Mouse (Mus musculus) heart, adult 2 months (tissue): ENCODE data around the gene Tab3. TPM values are rescaled to one million over a fixed set of nuclear protein-coding genes. Genes with fewer than 3 reads are reported as not detected.

Experiments
- DNase-seq, 2 experiments: peaks; one replicate each; pipeline ENCODE4 v3.0.0; 2021
- H3K27ac ChIP-seq: fragments of 200-600 bp; 2 replicates; pipeline ENCODE4 v1.8.1; 2022
- H3K27me3 ChIP-seq: fragments of 200-500 bp; 2 replicates; pipeline ENCODE4 v1.6.1; 2012; ENCODE audit warnings: mild to moderate bottlenecking, low read length, inconsistent platforms, mixed read lengths; ENCODE audit not compliant: control insufficient read depth, insufficient read depth
- H3K36me3 ChIP-seq: fragments of 200-500 bp; 2 replicates; pipeline ENCODE4 v1.6.1; 2012; ENCODE audit warnings: low read length, inconsistent platforms; ENCODE audit not compliant: control insufficient read depth, insufficient read depth
- H3K4me1 ChIP-seq: fragments of 200-500 bp; 2 replicates; pipeline ENCODE4 v1.6.1; 2011; ENCODE audit warnings: low read length; ENCODE audit not compliant: control insufficient read depth, insufficient read depth
- H3K4me3 ChIP-seq: fragments of 200-600 bp; 2 replicates; pipeline ENCODE4 v1.8.1; 2022
- H3K79me2 ChIP-seq: fragments of 200-500 bp; replicated peaks from 2 replicates; pipeline ENCODE4 v1.6.1; 2012; ENCODE audit warnings: mild to moderate bottlenecking, inconsistent platforms, low read length, moderate library complexity, mixed read lengths; ENCODE audit not compliant: control insufficient read depth, insufficient read depth
- H3K9ac ChIP-seq: fragments of 200-500 bp; 2 replicates; pipeline ENCODE4 v1.6.1; 2012; ENCODE audit warnings: low read depth, mild to moderate bottlenecking, control low read depth, inconsistent platforms, low read length, mixed read lengths
- CTCF ChIP-seq: fragments of 200-600 bp; IDR thresholded peaks from 2 replicates; pipeline ENCODE4 v1.8.1; 2022; ENCODE audit warnings: antibody characterized with exemption, mild to moderate bottlenecking, moderate library complexity
- EP300 ChIP-seq: fragments of 200-500 bp; IDR thresholded peaks from 2 replicates; pipeline ENCODE4 v1.6.1; 2011; ENCODE audit warnings: low read depth, low read length, control low read depth; ENCODE audit not compliant: insufficient read depth
- POLR2A ChIP-seq: fragments of 200-500 bp; IDR thresholded peaks from 2 replicates; pipeline ENCODE4 v1.6.1; 2011; ENCODE audit warnings: mild to moderate bottlenecking, low read depth, low read length, control low read depth; ENCODE audit not compliant: insufficient read depth
- WGBS: fragments of 180-500 bp; shearing (Covaris S2); methylation state at CpG from one replicate; pipeline ENCODE4 v1.1.7; 2018; 5-methylcytosine and 5-hydroxymethylcytosine counted together
- intact Hi-C: fragments of 180-260 bp; cut with DNase I; formaldehyde crosslinking; loops from one replicate; pipeline ENCODE4 v1.15.1; 2025
- long read RNA-seq: library from polyadenylated mRNA; stranded (forward); transcript quantifications from one replicate; pipeline ENCODE4 v2.0.0, GENCODE M21; 2021
- polyA plus RNA-seq: library from polyadenylated mRNA; depleted of rRNA; stranded (reverse); fragments of >200 nt; gene quantifications from 2 replicates; pipeline ENCODE4 v1.2.3, GENCODE M21; 2012; rRNA removed
- total RNA-seq, 2 experiments: library from RNA; stranded (reverse); gene quantifications; 2 replicates each; pipeline ENCODE4 v1.2.3; 2021

Tab3 gene
- total RNA-seq (1 to 10 TPM; 8.4 to 8.9 TPM), polyA plus RNA-seq (2.4 and 4.6 TPM in 2 replicates)
- long read RNA-seq, partial matches to known transcripts: 0 of 2 reads
- long read RNA-seq, other reads (novel, unspliced or antisense): 2 of 2 reads

- peak; percentile 92 to 96 for DNase-seq
- TF ChIP-seq CTCF (no peak), POLR2A (peak; percentile 63)
- no peaks in the 10 kb centered on the region; the same call in 1 of the 2 replicates for H3K4me1 ChIP-seq
- H3K4me3 ChIP-seq: peak within 1 kb of the TSS; percentile 77
- no peaks in the 10 kb centered on the region for H3K36me3 ChIP-seq
- H3K27ac ChIP-seq: peak within 1 kb of the TSS; percentile 74
- no peaks in the 10 kb centered on the region for H3K27me3 ChIP-seq
- H3K79me2 ChIP-seq: no peaks in the 10 kb centered on the region
- H3K9ac ChIP-seq: peak within 1 kb of the TSS; percentile 90
- intact Hi-C loops: no loop called here
- WGBS: 21% methylated on average over 37 of the region's 64 CpGs
Observed at GRCm38 (mm10) chrX:85573532-85574181, at the start of gene Tab3. Tab3 (plus strand) TSS chrX:85574022.

- Histone ChIP-seq H3K36me3 (no peaks in the 10 kb centered on the region), H3K4me3 (no peak overlapping the region), H3K79me2 (no peaks in the 10 kb centered on the region), H3K27me3 (no peaks in the 10 kb centered on the region), H3K27ac (no peak overlapping the region), H3K9ac (no peak overlapping the region), H3K4me1 (no peaks in the 10 kb centered on the region)
- 13% methylated on average over 1 of the region's 1 CpGs for whole genome bisulfite sequencing
- intact Hi-C loops: no loop called here
- TF ChIP-seq EP300 (no peak), CTCF (no peak), POLR2A (no peak)
- no peak for DNase-seq
Observed at GRCm38 (mm10) chrX:85525545-85525944, 48.3 kb upstream of the Tab3 start.

GRCm38 (mm10) chrX:85526263-85527019 lies 47.4 kb upstream of the Tab3 start:
- Histone ChIP-seq H3K27me3 (no peaks in the 10 kb centered on the region), H3K4me3 (no peak overlapping the region), H3K4me1 (no peaks in the 10 kb centered on the region), H3K36me3 (no peaks in the 10 kb centered on the region), H3K27ac (no peak overlapping the region), H3K9ac (no peak overlapping the region), H3K79me2 (no peaks in the 10 kb centered on the region)
- no peak for DNase-seq
- no peak for TF ChIP-seq POLR2A
- TF ChIP-seq EP300: no peak
- intact Hi-C loops: no loop called here
- 65% methylated on average over 5 of the region's 5 CpGs for WGBS

- no peaks in the 10 kb centered on the region for H3K79me2 ChIP-seq
- no peaks in the 10 kb centered on the region for H3K27me3 ChIP-seq
- H3K9ac ChIP-seq: no peak overlapping the region
- H3K36me3 ChIP-seq: no peaks in the 10 kb centered on the region
- WGBS: 40% methylated on average over 2 of the region's 2 CpGs
- H3K27ac ChIP-seq: no peak overlapping the region
- intact Hi-C loops: no loop called here
- TF ChIP-seq POLR2A: no peak
- TF ChIP-seq CTCF: no peak
- TF ChIP-seq EP300: no peak
- H3K4me3 ChIP-seq: no peak overlapping the region
- no peaks in the 10 kb centered on the region for H3K4me1 ChIP-seq
- no peak for DNase-seq
Observed at GRCm38 (mm10) chrX:85558931-85559330, 14.9 kb upstream of the Tab3 start.

- no peak for DNase-seq
- no peaks in the 10 kb centered on the region for H3K27me3 ChIP-seq
- no peak overlapping the region for H3K4me3 ChIP-seq
- no peak overlapping the region for H3K27ac ChIP-seq
- H3K36me3 ChIP-seq: no peaks in the 10 kb centered on the region
- H3K79me2 ChIP-seq: no peaks in the 10 kb centered on the region
- WGBS: 75% methylated on average over 4 of the region's 4 CpGs
- H3K9ac ChIP-seq: no peak overlapping the region
- H3K4me1 ChIP-seq: no peaks in the 10 kb centered on the region
- intact Hi-C loops: no loop called here
- TF ChIP-seq POLR2A (no peak), CTCF (no peak), EP300 (no peak)
Observed at GRCm38 (mm10) chrX:85566256-85566655, 7.6 kb upstream of the Tab3 start.

GRCm38 (mm10) chrX:85574182-85574541 lies 340 bp downstream of the Tab3 start:
- H3K4me1 ChIP-seq: no peaks in the 10 kb centered on the region; the same call in 1 of the 2 replicates
- no peaks in the 10 kb centered on the region for H3K36me3 ChIP-seq
- no peak for DNase-seq
- peak overlapping the region; percentile 77 for H3K4me3 ChIP-seq
- peak overlapping the region; percentile 90 for H3K9ac ChIP-seq
- no peaks in the 10 kb centered on the region for H3K27me3 ChIP-seq
- no peak for TF ChIP-seq EP300
- no peak for TF ChIP-seq CTCF
- TF ChIP-seq POLR2A: no peak
- intact Hi-C loops: no loop called here
- H3K27ac ChIP-seq: peak overlapping the region; percentile 74
- no peaks in the 10 kb centered on the region for H3K79me2 ChIP-seq
- 16% methylated on average over 31 of the region's 34 CpGs for WGBS
